Mouse (Mus musculus): Measurements from ENCODE around the gene Nccrp1.

Gene Nccrp1

DNA sequence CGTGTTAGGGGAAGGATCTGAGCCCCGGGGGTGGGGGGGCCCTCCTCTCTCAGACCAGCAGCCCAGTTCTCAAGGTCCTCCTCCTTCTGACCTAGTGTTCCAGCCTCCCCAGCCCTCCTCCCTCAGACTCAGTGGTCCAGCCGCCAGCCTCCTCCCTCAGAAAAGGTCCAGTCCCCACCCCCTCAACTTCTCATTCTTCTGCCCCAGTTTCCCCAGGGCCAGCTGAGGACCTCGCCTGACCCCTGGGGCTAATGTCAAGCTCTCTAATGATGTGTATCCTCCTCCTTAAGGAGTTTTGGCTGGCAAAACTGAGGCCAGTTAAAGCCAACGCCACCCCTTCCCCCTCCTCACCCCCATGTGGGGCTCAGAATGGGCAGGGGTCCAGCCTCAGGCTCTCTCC lies at the start of gene Nccrp1:
Gene Nccrp1, minus strand, starts transcription at position 101 of the 400 bp plus-strand sequence.
- no peak for DNase-seq (ENCODE audit: low spot score)

DNA sequence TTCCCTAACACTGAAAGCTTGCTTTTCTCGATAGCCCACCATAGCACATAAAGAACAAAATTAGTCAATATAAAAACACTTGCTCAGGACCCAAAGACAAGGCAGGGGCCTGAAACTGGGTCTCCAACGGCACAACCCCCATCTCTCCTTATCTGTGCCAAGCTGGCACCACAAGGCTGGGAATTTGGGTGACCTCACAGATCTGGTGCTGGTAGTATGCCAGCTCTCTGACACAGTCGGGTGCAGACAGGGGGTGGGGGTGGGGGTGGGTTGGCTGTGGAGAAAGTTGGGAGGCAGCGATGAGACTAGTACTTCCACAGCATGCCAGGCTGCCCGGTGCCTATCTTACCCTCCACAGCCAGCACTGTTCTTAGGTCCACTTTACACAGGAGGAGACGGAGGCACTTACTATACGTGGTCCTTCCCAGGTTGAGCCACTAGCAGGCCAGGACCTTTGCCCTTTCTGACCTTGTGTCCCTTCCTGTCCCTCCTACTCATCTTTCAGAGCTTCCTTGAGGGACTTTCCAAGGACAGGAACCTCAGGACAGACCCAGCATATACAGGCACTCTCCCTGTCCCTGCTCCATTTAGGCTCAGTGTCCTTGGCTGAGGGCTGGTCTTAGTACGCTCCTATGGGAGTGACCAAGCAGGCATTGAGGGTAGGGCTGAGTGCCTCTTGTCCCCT lies 48.8 kb upstream of the Nccrp1 start:
- no peak for DNase-seq (ENCODE audit: low spot score)

GRCm38 (mm10) chr7:28593206-28594111 lies 46.4 kb upstream of the Nccrp1 start:
- no peak for DNase-seq (ENCODE audit: low spot score)

GRCm38 (mm10) chr7:28591862-28592261 lies 44.8 kb upstream of the Nccrp1 start:
- no peak for DNase-seq (ENCODE audit: low spot score)

- no peak for DNase-seq (ENCODE audit: low spot score)
These were observed 40.6 kb upstream of the Nccrp1 start for GRCm38 (mm10) chr7:28587644-28588043.

DNA sequence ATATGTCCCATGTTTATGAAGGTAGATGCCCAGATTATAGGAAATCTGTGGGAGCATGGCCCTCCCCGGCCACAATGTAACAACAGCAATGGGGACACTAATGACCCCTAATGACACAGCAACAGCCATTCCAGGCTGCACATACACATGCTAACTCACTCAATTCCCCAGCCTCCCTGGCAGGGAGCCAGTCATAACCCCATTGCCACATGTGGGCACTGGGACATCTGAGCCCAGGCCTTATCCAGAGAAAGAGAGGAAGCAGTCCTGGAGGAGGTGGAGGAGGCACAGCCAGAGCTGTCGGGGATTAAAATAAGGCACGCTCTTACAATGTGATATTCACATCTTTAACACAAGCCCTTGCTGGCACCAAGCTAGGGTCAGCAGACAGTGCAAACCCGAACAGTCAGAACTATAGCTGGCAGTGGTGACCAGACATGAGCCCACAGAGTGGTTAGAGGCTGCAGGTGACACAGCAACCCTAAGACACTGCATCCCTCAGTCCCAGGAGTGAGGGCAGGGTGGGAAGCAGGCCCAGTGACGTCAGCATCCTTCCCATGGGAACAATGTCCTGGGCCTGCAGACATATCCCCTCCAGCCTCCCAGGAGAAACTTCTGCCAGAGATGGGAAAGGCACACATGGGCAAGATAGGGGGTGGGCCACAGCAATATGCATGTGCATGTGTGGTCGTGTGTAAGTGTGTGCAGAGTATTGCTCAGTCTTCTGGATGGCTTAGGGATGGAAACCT lies 39.8 kb upstream of the Nccrp1 start:
- DNase-seq (ENCODE audit: low spot score) = no peak

DNA sequence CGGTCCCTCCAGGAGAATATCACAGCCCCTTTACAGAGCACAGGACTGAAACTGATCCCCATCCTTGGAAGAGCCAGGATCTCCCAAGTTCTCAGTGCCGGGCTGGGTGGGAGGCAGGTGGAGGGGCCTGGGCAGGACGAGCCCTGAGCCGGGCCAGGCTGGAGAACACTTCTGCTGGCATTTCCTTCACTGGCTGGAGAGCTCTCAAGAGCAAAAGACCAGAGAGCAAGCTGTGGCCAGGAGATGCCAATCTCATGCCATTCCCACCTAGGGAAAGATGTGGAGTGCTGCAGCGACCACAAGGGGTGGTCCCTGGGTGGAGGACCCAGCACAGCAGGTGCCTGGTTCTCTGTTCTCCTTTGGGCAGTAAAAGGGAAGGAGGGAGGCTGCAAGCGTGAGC lies 37.9 kb upstream of the Nccrp1 start:
- DNase-seq (ENCODE audit: low spot score) = no peak

DNA sequence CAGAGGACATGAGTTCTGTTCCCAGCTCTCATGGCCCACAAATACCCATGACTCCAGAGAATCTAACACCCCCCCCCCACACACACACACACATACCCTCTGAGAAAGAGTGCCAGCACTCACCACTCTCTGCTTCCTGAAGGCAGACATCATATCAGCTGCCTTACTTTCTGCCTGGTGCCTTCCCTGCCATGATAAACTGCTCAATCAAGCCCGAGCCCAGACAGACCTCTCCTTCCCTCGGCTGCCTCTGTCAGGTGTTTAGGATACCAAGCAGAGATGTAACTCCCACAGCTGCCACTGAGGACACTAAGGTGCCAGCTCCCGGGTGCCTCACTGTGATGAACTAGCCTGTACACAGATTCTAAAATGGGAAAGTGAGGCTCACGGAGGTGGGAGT lies 37.4 kb upstream of the Nccrp1 start:
- DNase-seq (ENCODE audit: low spot score) = no peak

- no peak for DNase-seq (ENCODE audit: low spot score)
These were observed 36.7 kb upstream of the Nccrp1 start for GRCm38 (mm10) chr7:28583570-28584344.

- no peak for DNase-seq (ENCODE audit: low spot score)
These were observed 35.8 kb upstream of the Nccrp1 start for GRCm38 (mm10) chr7:28582841-28583240.

- DNase-seq (ENCODE audit: low spot score) = no peak
These were observed 34.7 kb upstream of the Nccrp1 start for GRCm38 (mm10) chr7:28581721-28582120.

- no peak for DNase-seq (ENCODE audit: low spot score)
These were observed 32.8 kb upstream of the Nccrp1 start for GRCm38 (mm10) chr7:28579826-28580225.

DNA sequence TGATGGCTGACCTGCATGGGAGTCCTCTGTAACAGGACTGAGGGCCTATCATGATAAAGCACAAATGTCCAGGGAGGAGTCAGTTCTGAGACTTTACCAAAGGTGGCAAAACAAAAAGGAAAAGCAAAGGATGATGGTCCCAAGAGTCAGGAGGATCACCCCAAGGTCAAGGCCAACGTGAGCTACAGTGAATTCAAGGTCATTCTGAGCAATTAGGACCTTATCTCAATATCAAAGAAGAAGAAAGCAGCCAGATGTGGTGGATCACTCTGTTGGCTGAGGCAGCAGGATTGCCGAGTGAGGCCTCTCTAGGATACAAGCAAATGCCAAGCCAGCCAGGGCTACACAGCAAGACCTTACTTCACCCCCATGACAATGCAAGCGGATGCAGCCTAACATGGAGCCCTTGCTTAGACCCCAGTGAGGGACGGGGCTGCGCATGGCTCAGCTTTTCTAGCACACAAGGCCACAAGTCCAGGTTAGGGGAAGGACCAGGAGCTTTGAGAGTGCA lies 31.5 kb upstream of the Nccrp1 start:
- DNase-seq (ENCODE audit: low spot score) = no peak

DNA sequence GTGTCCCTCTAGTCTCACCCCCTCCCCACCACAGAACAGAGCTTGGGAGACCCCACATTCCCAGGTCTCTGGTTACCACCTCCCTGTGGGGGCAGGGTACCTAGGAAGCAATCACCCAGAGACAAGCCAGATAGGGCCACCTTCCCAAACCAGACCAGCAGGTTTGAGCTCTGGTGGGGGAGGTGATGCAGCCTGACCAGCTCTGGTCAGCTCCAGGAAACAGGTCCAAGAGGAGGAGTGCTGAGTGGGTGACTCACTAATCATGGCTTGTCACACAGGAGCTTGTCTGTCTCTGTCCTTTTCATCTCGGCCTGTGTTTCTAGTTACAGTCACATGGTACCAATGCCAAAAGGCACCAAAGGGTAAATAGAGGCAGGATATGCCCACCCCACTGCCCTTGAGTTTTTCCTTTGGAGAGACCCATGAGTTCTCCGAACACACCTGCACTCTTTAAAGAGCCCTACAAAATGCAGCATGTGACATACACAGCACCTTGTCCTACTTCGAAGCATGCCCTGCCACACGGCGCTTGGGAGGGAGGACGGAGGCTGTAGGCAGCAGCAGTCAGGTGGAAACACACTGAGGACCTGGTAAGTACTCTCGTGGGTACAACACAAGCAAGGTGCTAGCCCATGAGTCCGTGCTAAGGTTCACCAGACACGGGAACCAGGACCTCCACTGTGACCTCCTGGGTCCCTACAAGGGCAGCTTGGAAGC lies 30.9 kb upstream of the Nccrp1 start:
- no peak for DNase-seq (ENCODE audit: low spot score)

DNA sequence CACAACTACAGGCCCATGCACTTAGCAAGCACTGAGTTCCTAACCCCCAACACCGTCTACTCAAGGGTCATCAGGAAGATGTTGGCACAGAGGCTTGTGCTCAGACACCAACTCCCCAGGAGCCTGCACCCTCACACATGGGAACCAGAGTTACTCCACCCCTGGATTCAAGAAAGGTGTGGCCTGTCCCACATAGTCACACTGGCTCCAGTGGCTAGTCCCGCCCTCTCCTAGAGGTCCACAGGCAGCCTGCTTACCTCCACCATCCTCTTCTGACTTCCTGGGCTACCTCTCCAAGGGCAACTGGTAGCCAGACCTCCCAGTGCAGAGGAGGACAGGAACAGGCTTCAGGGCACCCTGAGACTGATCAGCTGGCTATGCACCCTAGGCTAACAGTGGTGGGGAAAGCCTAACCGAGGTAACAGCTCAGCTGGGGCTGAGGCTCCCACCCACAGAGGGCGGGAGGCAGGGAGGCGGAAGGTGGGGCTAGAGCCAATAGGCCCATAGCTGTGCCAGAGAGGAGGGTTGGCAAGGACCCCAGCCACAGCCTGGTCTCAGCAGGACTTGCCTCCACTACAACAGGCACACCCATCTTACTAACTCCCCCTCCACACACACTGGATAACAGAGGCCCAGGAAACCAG lies 29.3 kb upstream of the Nccrp1 start:
- DNase-seq (ENCODE audit: low spot score) = no peak

- no peak for DNase-seq (ENCODE audit: low spot score)
These were observed 28.5 kb upstream of the Nccrp1 start for GRCm38 (mm10) chr7:28575597-28575996.

- DNase-seq (ENCODE audit: low spot score) = no peak
These were observed 26.2 kb upstream of the Nccrp1 start for GRCm38 (mm10) chr7:28573236-28573635.

GRCm38 (mm10) chr7:28572689-28573088 lies 25.6 kb upstream of the Nccrp1 start:
- DNase-seq (ENCODE audit: low spot score) = no peak

DNA sequence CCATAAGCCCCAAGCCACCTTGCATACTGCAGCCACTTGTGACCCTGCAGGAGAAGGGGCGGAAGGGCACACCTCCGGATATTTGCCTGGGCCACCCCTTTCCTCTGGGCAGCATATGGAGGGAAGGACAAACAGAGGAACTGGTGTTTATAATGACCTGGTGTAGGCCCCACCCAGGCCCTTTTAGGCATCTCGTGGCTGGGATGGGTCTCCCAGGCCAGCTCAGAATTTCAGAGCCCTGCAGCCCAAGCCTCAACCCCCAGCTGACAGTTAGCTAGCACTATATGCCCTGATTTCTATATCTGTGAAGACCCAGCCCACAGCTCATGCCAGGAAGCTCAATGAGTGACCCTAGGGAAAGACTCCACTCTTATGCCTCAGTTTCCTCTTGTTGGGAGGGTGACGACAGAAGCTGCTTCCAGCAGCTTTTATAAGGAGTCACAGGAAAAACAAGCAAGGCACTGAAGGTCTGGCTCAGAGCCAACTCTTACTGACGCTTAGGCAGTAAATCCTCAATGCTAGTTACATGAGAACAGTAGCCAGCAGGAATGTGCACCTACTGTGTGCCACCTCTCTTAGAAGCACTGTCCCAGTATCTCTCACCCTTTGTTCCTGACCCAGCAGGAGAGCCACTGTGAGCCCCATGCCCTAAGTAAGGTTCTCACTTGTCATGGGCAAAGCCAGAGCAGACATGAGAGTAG lies 24.1 kb upstream of the Nccrp1 start:
- no peak for DNase-seq (ENCODE audit: low spot score)
